ENCODE assay signal across 11 mouse cellular contexts in the genomic region with DNA sequence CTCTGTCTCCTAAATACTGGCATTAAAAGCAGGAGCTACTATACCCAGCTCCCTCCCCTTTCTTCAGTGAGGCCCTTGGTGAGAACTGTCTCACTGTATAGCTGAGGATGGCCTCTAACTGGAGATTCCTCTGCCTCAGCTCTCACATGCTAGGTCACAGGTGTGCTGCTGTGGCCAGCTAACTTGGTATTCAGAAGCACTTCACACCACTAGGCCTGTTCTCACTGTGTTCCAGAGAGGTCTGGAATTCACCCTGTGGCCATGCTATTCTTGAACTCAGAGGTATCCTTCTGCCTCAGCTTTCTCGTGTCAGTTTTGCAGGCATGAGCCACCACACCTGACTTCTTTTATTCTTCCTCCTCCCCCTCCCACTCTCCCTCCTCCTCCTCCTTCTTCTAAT. TPM values are rescaled to one million over a fixed set of nuclear protein-coding genes. Genes with fewer than 3 reads are reported as not detected.
DNase-seq lines count a peak whose midpoint lies in the region; ATAC-seq and TF ChIP-seq lines count a peak whose summit lies in the region.
"Had no signal": no experiment of that assay in that cellular context is flagged by ENCODE, and none has a peak within 500 bp of the region (broad histone marks: within the 10 kb centered on the region; RNA-seq: fewer than 3 reads in every experiment).

No protein-coding gene starts in this region.

- H3K27me3 ChIP-seq in hindbrain, embryonic 15.5 days: no peaks in the 10 kb centered on the region
- no peaks in the 10 kb centered on the region for H3K27me3 ChIP-seq in hindbrain, embryonic 10.5 days (ENCODE audit: insufficient read depth, poor library complexity, severe bottlenecking)
- H3K27me3 ChIP-seq in spleen, adult 2 months (ENCODE audit: control insufficient read depth, insufficient read depth, low read length): no peaks in the 10 kb centered on the region
- no peaks in the 10 kb centered on the region for H3K27me3 ChIP-seq in liver, embryonic 11.5 days (replicated peaks; ENCODE audit: control insufficient read depth, insufficient read depth, low read length)
- H3K27me3 ChIP-seq in stomach, embryonic 16.5 days (ENCODE audit: control insufficient read depth, insufficient read depth, low read length): no peaks in the 10 kb centered on the region

- H3K9ac ChIP-seq in hindbrain, embryonic 15.5 days: no peak overlapping the region
- no peak overlapping the region for H3K9ac ChIP-seq in liver, embryonic 11.5 days (ENCODE audit: low read depth, low read length)
- 0 out of 2 replicates have a peak overlapping the region, but pooled peaks have one; percentile 7 for H3K9ac ChIP-seq in stomach, embryonic 16.5 days (ENCODE audit: low read length)

- H3K4me1 ChIP-seq in hindbrain, embryonic 15.5 days (replicated peaks): peaks cover 5% of the 10 kb centered on the region; the same call in 1 of the 2 replicates
- peaks cover 21% of the 10 kb centered on the region; the same call in 1 of the 2 replicates for H3K4me1 ChIP-seq in hindbrain, embryonic 10.5 days (replicated peaks)
- peaks cover 10% of the 10 kb centered on the region for H3K4me1 ChIP-seq in spleen, adult 2 months (ENCODE audit: control insufficient read depth, insufficient read depth, insufficient read length)
- H3K4me1 ChIP-seq in liver, embryonic 11.5 days (replicated peaks; ENCODE audit: control insufficient read depth, insufficient read depth, low read length): peaks cover 8% of the 10 kb centered on the region
- peaks cover 10% of the 10 kb centered on the region for H3K4me1 ChIP-seq in stomach, embryonic 16.5 days (ENCODE audit: control insufficient read depth, insufficient read depth, low read length)

- no peak for TF ChIP-seq POLR2A in spleen, adult 2 months (IDR thresholded peaks at IDR 0.05; ENCODE audit: low read depth, low read length)

- no peak for TF ChIP-seq CTCF in spleen, adult 2 months (IDR thresholded peaks at IDR 0.05; ENCODE audit: extremely low read depth, insufficient read depth, insufficient read length, insufficient replicate concordance)

- no peak for DNase-seq in hindbrain, embryonic 10.5 days (ENCODE audit: low spot score)
- DNase-seq in spleen, adult 2 months (ENCODE audit: low read depth in 1 of 2, low spot score in 2 of 2): no peak
- no peak for DNase-seq in spleen, postnatal 14 days (ENCODE audit: low spot score in 2 of 2)
- no peak for DNase-seq in liver, embryonic 11.5 days (ENCODE audit: low spot score)
- no peak for DNase-seq in cerebellum, postnatal 4 days (ENCODE audit: low spot score in 2 of 2)
- DNase-seq: cerebellum, adult 9-10 months had no signal

- H3K4me2 ChIP-seq in hindbrain, embryonic 15.5 days: 0 out of 2 replicates have a peak overlapping the region, but pooled peaks have one; percentile 47
- H3K4me2 ChIP-seq in liver, embryonic 11.5 days: peak overlapping the region; percentile 56
- peak overlapping the region; percentile 55 for H3K4me2 ChIP-seq in stomach, embryonic 16.5 days (ENCODE audit: low read depth, low read length)

- no peak for ATAC-seq in hindbrain, embryonic 15.5 days (ENCODE audit: low FRiP score, low read depth)
- no peak for ATAC-seq in liver, embryonic 11.5 days (replicated peaks; ENCODE audit: low FRiP score)
- no peak for ATAC-seq in stomach, embryonic 16.5 days (ENCODE audit: insufficient read depth, low FRiP score)
- ATAC-seq in granulocyte monocyte progenitor cell, adult 5-6 weeks (replicated peaks; ENCODE audit: poor library complexity, severe bottlenecking): no peak

- no peak overlapping the region for H3K4me3 ChIP-seq in hindbrain, embryonic 15.5 days
- no peak overlapping the region for H3K4me3 ChIP-seq in hindbrain, embryonic 10.5 days
- H3K4me3 ChIP-seq in spleen, adult 2 months (ENCODE audit: extremely low read depth, insufficient read depth, insufficient read length): peak overlapping the region; percentile 3; the same call in 1 of the 2 replicates
- H3K4me3 ChIP-seq in liver, embryonic 11.5 days (ENCODE audit: low read depth, low read length): peak overlapping the region; percentile 34; the same call in 1 of the 2 replicates
- H3K4me3 ChIP-seq in stomach, embryonic 16.5 days (replicated peaks; ENCODE audit: low read length): peak overlapping the region; percentile 55
- H3K4me3 ChIP-seq: heart, embryonic 10.5 days had no signal

- H3K9me3 ChIP-seq in hindbrain, embryonic 15.5 days: no peaks in the 10 kb centered on the region
- H3K9me3 ChIP-seq in hindbrain, embryonic 10.5 days: no peaks in the 10 kb centered on the region
- no peaks in the 10 kb centered on the region for H3K9me3 ChIP-seq in liver, embryonic 11.5 days (ENCODE audit: control insufficient read depth, low read length)
- H3K9me3 ChIP-seq in stomach, embryonic 16.5 days (replicated peaks; ENCODE audit: control insufficient read depth, low read length): no peaks in the 10 kb centered on the region
- H3K9me3 ChIP-seq: heart, embryonic 10.5 days had no signal

- 71% methylated on average over 1 of the region's 1 CpGs for WGBS in hindbrain, embryonic 15.5 days
- WGBS in hindbrain, embryonic 10.5 days: 80% methylated on average over 1 of the region's 1 CpGs
- 53% methylated on average over 1 of the region's 1 CpGs for WGBS in spleen, adult 2 months
- 68% methylated on average over 1 of the region's 1 CpGs for WGBS in liver, embryonic 11.5 days
- 70% methylated on average over 1 of the region's 1 CpGs for WGBS in stomach, embryonic 16.5 days

- H3K27ac ChIP-seq in hindbrain, embryonic 15.5 days (replicated peaks): no peak overlapping the region
- no peak overlapping the region for H3K27ac ChIP-seq in hindbrain, embryonic 10.5 days
- H3K27ac ChIP-seq in spleen, adult 2 months (ENCODE audit: insufficient read depth, low read length): no peak overlapping the region
- H3K27ac ChIP-seq in liver, embryonic 11.5 days (ENCODE audit: low read depth, low read length): no peak overlapping the region
- H3K27ac ChIP-seq in stomach, embryonic 16.5 days (ENCODE audit: low read length): no peak overlapping the region
- H3K27ac ChIP-seq: heart, embryonic 10.5 days had no signal

- no peaks in the 10 kb centered on the region for H3K36me3 ChIP-seq in hindbrain, embryonic 15.5 days
- 0 out of 2 replicates have a peak, but pooled peaks cover 4% of the 10 kb centered on the region for H3K36me3 ChIP-seq in hindbrain, embryonic 10.5 days
- peaks cover 6% of the 10 kb centered on the region for H3K36me3 ChIP-seq in spleen, adult 2 months (ENCODE audit: control insufficient read depth, insufficient read depth, low read length)
- H3K36me3 ChIP-seq in liver, embryonic 11.5 days (ENCODE audit: control insufficient read depth, insufficient read depth, low read length): no peaks in the 10 kb centered on the region; the same call in 1 of the 2 replicates
- 0 out of 2 replicates have a peak, but pooled peaks cover 4% of the 10 kb centered on the region for H3K36me3 ChIP-seq in stomach, embryonic 16.5 days (ENCODE audit: control insufficient read depth, insufficient read depth, low read length)

RNA-seq across cellular contexts. Expression of gene Selenop, which starts 4.8 kb away (rescaled TPM):
- 130 and 142 TPM in 2 replicates for polyA plus RNA-seq in hindbrain, embryonic 15.5 days (2015; fragmentation: Nextera tagmentation; extraction: Ambion mirVana)
- 70.6 and 75.1 TPM in 2 replicates for polyA plus RNA-seq in hindbrain, embryonic 10.5 days (2016; fragmentation: Nextera tagmentation; extraction: Ambion mirVana)
- 78.9 and 112 TPM in 2 replicates for polyA plus RNA-seq in spleen, adult 2 months (2012; rRNA removed)
- 268 and 281 TPM in 2 replicates for polyA plus RNA-seq in liver, embryonic 11.5 days (2014; fragmentation: Nextera tagmentation; extraction: Ambion mirVana)
- polyA plus RNA-seq in stomach, embryonic 16.5 days (2015; fragmentation: Nextera tagmentation; extraction: Ambion mirVana): 377 and 381 TPM in 2 replicates
- total RNA-seq in granulocyte monocyte progenitor cell, adult 5-6 weeks (2014; fragmentation: Nextera tagmentation): 90.6 and 91.2 TPM in 2 replicates
- 38.1 and 66.0 TPM in 2 replicates for total RNA-seq in granulocyte monocyte progenitor cell, adult 5-6 weeks (2017)

RNA-seq across cellular contexts. Expression of gene Ccdc152, which starts 30.1 kb away (rescaled TPM):
- polyA plus RNA-seq in hindbrain, embryonic 15.5 days (2015; fragmentation: Nextera tagmentation; extraction: Ambion mirVana): not detected in 2 replicates
- polyA plus RNA-seq in hindbrain, embryonic 10.5 days (2016; fragmentation: Nextera tagmentation; extraction: Ambion mirVana): not detected in 2 replicates
- polyA plus RNA-seq in spleen, adult 2 months (2012; rRNA removed): 0.30 TPM in 1 of 2 replicates, not detected in the other
- polyA plus RNA-seq in liver, embryonic 11.5 days (2014; fragmentation: Nextera tagmentation; extraction: Ambion mirVana): 0.32 TPM in 1 of 2 replicates, not detected in the other
- 0.22 and 0.28 TPM in 2 replicates for polyA plus RNA-seq in stomach, embryonic 16.5 days (2015; fragmentation: Nextera tagmentation; extraction: Ambion mirVana)
- total RNA-seq in granulocyte monocyte progenitor cell, adult 5-6 weeks (2014; fragmentation: Nextera tagmentation): not detected in 2 replicates
- not detected in 2 replicates for total RNA-seq in granulocyte monocyte progenitor cell, adult 5-6 weeks (2017)
- total RNA-seq: left cerebral cortex, postnatal 14 days had no signal
- polyA plus RNA-seq: heart, embryonic 10.5 days had no signal

Comparison
In these comparisons a context has a peak if more than half of its experiments do, and no peak if none do; other contexts are left out.
1. H3K4me3 ChIP-seq: peak in spleen, adult 2 months (single experiment), liver, embryonic 11.5 days (single experiment) and stomach, embryonic 16.5 days (single experiment); none in hindbrain, embryonic 15.5 days (single experiment) and hindbrain, embryonic 10.5 days (single experiment).
2. Peak in every context shown above with its lines, with median percentiles within 50 percentile points of each other: H3K4me2 ChIP-seq.